Mouse (Mus musculus) midbrain, embryonic 15.5 days (tissue): ENCODE measurements around the gene Rps6kl1. TPM values are rescaled to one million over a fixed set of nuclear protein-coding genes. Genes with fewer than 3 reads are reported as not detected.
A peak's percentile ranks its signal among the peaks of the same experiment; 100 is the strongest.
"Not testable (repeated sequence)": the region's sequence is repeated elsewhere in the genome, so short reads cannot be mapped to it uniquely, and the experiment has no call there.

Experiments
- ATAC-seq: fragments of 200-750 bp; cut with Nextera tagmentation; replicated peaks from 2 replicates; pipeline ENCODE4 v1.8.0; 2017; ENCODE audit warnings: moderate TSS enrichment
- H3K27ac ChIP-seq: fragments of 300-500 bp; sonication (generic); 2 replicates; pipeline ENCODE4 v1.5.1; 2015; ENCODE audit warnings: mild to moderate bottlenecking, inconsistent platforms
- H3K27me3 ChIP-seq: fragments of 300-500 bp; sonication (generic); replicated peaks from 2 replicates; pipeline ENCODE4 v1.6.1; 2015; ENCODE audit warnings: inconsistent platforms
- H3K36me3 ChIP-seq: fragments of 300-500 bp; sonication (generic); replicated peaks from 2 replicates; pipeline ENCODE4 v1.6.1; 2015; ENCODE audit warnings: inconsistent platforms
- H3K4me1 ChIP-seq: fragments of 300-500 bp; sonication (generic); 2 replicates; pipeline ENCODE4 v1.6.1; 2015; ENCODE audit warnings: inconsistent platforms
- H3K4me2 ChIP-seq: fragments of 300-500 bp; sonication (generic); 2 replicates; pipeline ENCODE4 v1.6.1; 2015; ENCODE audit warnings: inconsistent platforms, mild to moderate bottlenecking, moderate library complexity
- H3K4me3 ChIP-seq: fragments of 300-500 bp; sonication (generic); 2 replicates; pipeline ENCODE4 v1.5.1; 2015; ENCODE audit warnings: mild to moderate bottlenecking, inconsistent platforms
- H3K9ac ChIP-seq: fragments of 300-500 bp; sonication (generic); 2 replicates; pipeline ENCODE4 v1.6.1; 2015; ENCODE audit warnings: mild to moderate bottlenecking, inconsistent platforms
- H3K9me3 ChIP-seq: fragments of 300-500 bp; sonication (generic); 2 replicates; pipeline ENCODE4 v1.6.1; 2016; ENCODE audit warnings: inconsistent platforms
- WGBS: fragments of 180-500 bp; shearing (Covaris S2); methylation state at CpG from one replicate; pipeline ENCODE4 v1.1.7; 2015; ENCODE audit warnings: mixed read lengths; 5-methylcytosine and 5-hydroxymethylcytosine counted together
- polyA plus RNA-seq: library from polyadenylated mRNA; unstranded; fragments of >200 nt; fragmentation: Nextera tagmentation; extraction: Ambion mirVana; gene quantifications from 2 replicates; pipeline ENCODE4 v1.2.1, GENCODE M21; 2015

Rps6kl1 gene
- polyA plus RNA-seq, 1 experiment from 2014 or later: 38.2 TPM

GRCm38 (mm10) chr12:85146881-85147280, 4.2 kb downstream of the Rps6kl1 start:
- WGBS: 77% methylated on average over 9 of the region's 9 CpGs
- Histone ChIP-seq H3K4me3 (no peak overlapping the region), H3K4me1 (peaks cover 16% of the 10 kb centered on the region), H3K27ac (no peak overlapping the region), H3K36me3 (peaks cover 11% of the 10 kb centered on the region), H3K9ac (no peak overlapping the region), H3K9me3 (no peaks in the 10 kb centered on the region), H3K4me2 (no peak overlapping the region), H3K27me3 (no peaks in the 10 kb centered on the region)
- ATAC-seq: no peak

- no peak overlapping the region for H3K27ac ChIP-seq
- no peaks in the 10 kb centered on the region for H3K27me3 ChIP-seq
- no peak overlapping the region for H3K4me2 ChIP-seq
- WGBS: 37% methylated on average over 11 of the region's 11 CpGs
- peaks cover 13% of the 10 kb centered on the region for H3K4me1 ChIP-seq
- peaks cover 11% of the 10 kb centered on the region for H3K36me3 ChIP-seq
- no peak for ATAC-seq
- H3K4me3 ChIP-seq: no peak overlapping the region
- H3K9me3 ChIP-seq: no peaks in the 10 kb centered on the region
- H3K9ac ChIP-seq: no peak overlapping the region
These were observed 4.7 kb downstream of the Rps6kl1 start for GRCm38 (mm10) chr12:85146355-85146754.

GRCm38 (mm10) chr12:85145630-85146029, 5.4 kb downstream of the Rps6kl1 start:
- Histone ChIP-seq H3K4me3 (no peak overlapping the region), H3K4me2 (no peak overlapping the region), H3K27me3 (no peaks in the 10 kb centered on the region), H3K9me3 (no peaks in the 10 kb centered on the region), H3K36me3 (peaks cover 11% of the 10 kb centered on the region), H3K4me1 (peaks cover 13% of the 10 kb centered on the region), H3K9ac (no peak overlapping the region), H3K27ac (no peak overlapping the region)
- ATAC-seq: no peak
- 62% methylated on average over 9 of the region's 9 CpGs for WGBS

GRCm38 (mm10) chr12:85144821-85145220, 6.2 kb downstream of the Rps6kl1 start:
- Histone ChIP-seq H3K27me3 (no peaks in the 10 kb centered on the region), H3K36me3 (peaks cover 11% of the 10 kb centered on the region), H3K4me1 (peaks cover 6% of the 10 kb centered on the region), H3K4me3 (no peak overlapping the region), H3K4me2 (no peak overlapping the region), H3K9ac (no peak overlapping the region), H3K9me3 (no peaks in the 10 kb centered on the region), H3K27ac (no peak overlapping the region)
- no peak for ATAC-seq
- WGBS: 93% methylated on average over 4 of the region's 4 CpGs

- not testable (repeated sequence) for ATAC-seq, H3K27me3 ChIP-seq, H3K4me3 ChIP-seq, H3K4me2 ChIP-seq, H3K9me3 ChIP-seq, H3K9ac ChIP-seq, H3K27ac ChIP-seq, H3K4me1 ChIP-seq
- peaks cover 11% of the 10 kb centered on the region for H3K36me3 ChIP-seq
- WGBS: 67% methylated on average over 2 of the region's 2 CpGs
These were observed 6.8 kb downstream of the Rps6kl1 start for GRCm38 (mm10) chr12:85144276-85144675.

- Histone ChIP-seq H3K9me3 (no peaks in the 10 kb centered on the region), H3K36me3 (peaks cover 12% of the 10 kb centered on the region), H3K4me2 (no peak overlapping the region), H3K27me3 (no peaks in the 10 kb centered on the region), H3K4me1 (no peaks in the 10 kb centered on the region), H3K9ac (no peak overlapping the region), H3K27ac (no peak overlapping the region), H3K4me3 (no peak overlapping the region)
- 21% methylated on average over 4 of the region's 4 CpGs for WGBS
- ATAC-seq: peak; percentile 51; the same call in 1 of the 2 replicates
These were observed 8.3 kb downstream of the Rps6kl1 start for GRCm38 (mm10) chr12:85142803-85143202.

- Histone ChIP-seq H3K27me3 (no peaks in the 10 kb centered on the region), H3K9me3 (no peaks in the 10 kb centered on the region), H3K36me3 (peaks cover 18% of the 10 kb centered on the region), H3K4me1 (no peaks in the 10 kb centered on the region), H3K4me2 (no peak overlapping the region), H3K9ac (no peak overlapping the region), H3K27ac (no peak overlapping the region), H3K4me3 (no peak overlapping the region)
- no peak for ATAC-seq
- 78% methylated on average over 6 of the region's 6 CpGs for WGBS
These were observed 10.0 kb downstream of the Rps6kl1 start for GRCm38 (mm10) chr12:85141096-85141495.

- H3K4me2 ChIP-seq: no peak overlapping the region
- no peak overlapping the region for H3K27ac ChIP-seq
- no peak overlapping the region for H3K4me3 ChIP-seq
- no peaks in the 10 kb centered on the region for H3K4me1 ChIP-seq
- no peaks in the 10 kb centered on the region for H3K27me3 ChIP-seq
- H3K36me3 ChIP-seq: peaks cover 21% of the 10 kb centered on the region
- no peaks in the 10 kb centered on the region for H3K9me3 ChIP-seq
- H3K9ac ChIP-seq: no peak overlapping the region
- 42% methylated on average over 18 of the region's 18 CpGs for WGBS
- no peak for ATAC-seq
These were observed 10.9 kb downstream of the Rps6kl1 start for GRCm38 (mm10) chr12:85140036-85140701.

- Histone ChIP-seq H3K36me3 (peaks cover 36% of the 10 kb centered on the region; the same call in 1 of the 2 replicates), H3K4me3 (no peak overlapping the region), H3K9me3 (no peaks in the 10 kb centered on the region), H3K27me3 (no peaks in the 10 kb centered on the region), H3K4me2 (no peak overlapping the region), H3K4me1 (no peaks in the 10 kb centered on the region), H3K9ac (no peak overlapping the region), H3K27ac (no peak overlapping the region)
- WGBS: 85% methylated on average over 4 of the region's 4 CpGs
- ATAC-seq: no peak
These were observed 14.4 kb downstream of the Rps6kl1 start for GRCm38 (mm10) chr12:85136627-85137026.

- no peak overlapping the region for H3K9ac ChIP-seq
- peaks cover 42% of the 10 kb centered on the region; the same call in 1 of the 2 replicates for H3K36me3 ChIP-seq
- H3K27me3 ChIP-seq: no peaks in the 10 kb centered on the region
- no peak overlapping the region for H3K27ac ChIP-seq
- 82% methylated on average over 19 of the region's 19 CpGs for WGBS
- no peaks in the 10 kb centered on the region for H3K9me3 ChIP-seq
- no peak for ATAC-seq
- H3K4me3 ChIP-seq: no peak overlapping the region
- no peak overlapping the region for H3K4me2 ChIP-seq
- H3K4me1 ChIP-seq: no peaks in the 10 kb centered on the region
These were observed 15.3 kb downstream of the Rps6kl1 start for GRCm38 (mm10) chr12:85135513-85136470.

GRCm38 (mm10) chr12:85134043-85134794, 16.8 kb downstream of the Rps6kl1 start:
- H3K27ac ChIP-seq: no peak overlapping the region
- no peaks in the 10 kb centered on the region for H3K4me1 ChIP-seq
- H3K9ac ChIP-seq: no peak overlapping the region
- WGBS: 91% methylated on average over 8 of the region's 8 CpGs
- H3K36me3 ChIP-seq: peaks cover 57% of the 10 kb centered on the region
- H3K4me2 ChIP-seq: no peak overlapping the region
- H3K4me3 ChIP-seq: no peak overlapping the region
- H3K9me3 ChIP-seq: no peaks in the 10 kb centered on the region
- no peaks in the 10 kb centered on the region for H3K27me3 ChIP-seq
- no peak for ATAC-seq

- Histone ChIP-seq H3K9ac (no peak overlapping the region), H3K4me3 (no peak overlapping the region), H3K4me2 (no peak overlapping the region), H3K27me3 (no peaks in the 10 kb centered on the region), H3K36me3 (peaks cover 62% of the 10 kb centered on the region), H3K4me1 (no peaks in the 10 kb centered on the region), H3K27ac (no peak overlapping the region), H3K9me3 (no peaks in the 10 kb centered on the region)
- ATAC-seq: no peak
- WGBS: 90% methylated on average over 6 of the region's 6 CpGs
These were observed 19.7 kb downstream of the Rps6kl1 start for GRCm38 (mm10) chr12:85131361-85131760.
